Mouse (Mus musculus) stomach, embryonic 16.5 days (tissue): Measurements from ENCODE around the gene Timm29. TPM values are rescaled to one million over a fixed set of nuclear protein-coding genes. Genes with fewer than 3 reads are reported as not detected.

ENCODE experiments used
- ATAC-seq: fragments of 200-750 bp; cut with Nextera tagmentation; 2 replicates; pipeline ENCODE4 v1.8.0; 2017; ENCODE audit warnings: moderate number of reproducible peaks, moderate TSS enrichment; ENCODE audit not compliant: insufficient read depth, low FRiP score
- H3K27ac ChIP-seq: fragments of 300-500 bp; sonication (generic); 2 replicates; pipeline ENCODE4 v1.5.1; 2014; ENCODE audit warnings: low read length
- H3K27me3 ChIP-seq: fragments of 300-500 bp; sonication (generic); 2 replicates; pipeline ENCODE4 v1.6.1; 2014; ENCODE audit warnings: low read length, control low read depth, mixed read lengths; ENCODE audit not compliant: control insufficient read depth, insufficient read depth
- H3K36me3 ChIP-seq: fragments of 300-500 bp; sonication (generic); 2 replicates; pipeline ENCODE4 v1.6.1; 2014; ENCODE audit warnings: low read length; ENCODE audit not compliant: control insufficient read depth, insufficient read depth
- H3K4me1 ChIP-seq: fragments of 300-500 bp; sonication (generic); 2 replicates; pipeline ENCODE4 v1.6.1; 2014; ENCODE audit warnings: low read length, control low read depth, mixed read lengths; ENCODE audit not compliant: control insufficient read depth, insufficient read depth
- H3K4me2 ChIP-seq: fragments of 300-500 bp; sonication (generic); 2 replicates; pipeline ENCODE4 v1.6.1; 2014; ENCODE audit warnings: low read depth, low read length, mixed read lengths
- H3K4me3 ChIP-seq: fragments of 300-500 bp; sonication (generic); replicated peaks from 2 replicates; pipeline ENCODE4 v1.5.1; 2014; ENCODE audit warnings: mild to moderate bottlenecking, low read length
- H3K9ac ChIP-seq: fragments of 300-500 bp; sonication (generic); 2 replicates; pipeline ENCODE4 v1.6.1; 2014; ENCODE audit warnings: low read length
- H3K9me3 ChIP-seq: fragments of 300-500 bp; sonication (generic); replicated peaks from 2 replicates; pipeline ENCODE4 v1.6.1; 2016; ENCODE audit warnings: low read length, control low read depth; ENCODE audit not compliant: control insufficient read depth
- WGBS: fragments of 180-500 bp; shearing (Covaris S2); extraction: QIAGEN DNeasy Blood & Tissue Kit; methylation state at CpG from one replicate; pipeline ENCODE4 v1.1.7; 2014; 5-methylcytosine and 5-hydroxymethylcytosine counted together
- polyA plus RNA-seq: library from polyadenylated mRNA; unstranded; fragments of >200 nt; fragmentation: Nextera tagmentation; extraction: Ambion mirVana; gene quantifications from 2 replicates; pipeline ENCODE4 v1.2.1, GENCODE M21; 2015

Gene Timm29
- polyA plus RNA-seq, 1 experiment from 2014 or later: 22.9 TPM

DNA sequence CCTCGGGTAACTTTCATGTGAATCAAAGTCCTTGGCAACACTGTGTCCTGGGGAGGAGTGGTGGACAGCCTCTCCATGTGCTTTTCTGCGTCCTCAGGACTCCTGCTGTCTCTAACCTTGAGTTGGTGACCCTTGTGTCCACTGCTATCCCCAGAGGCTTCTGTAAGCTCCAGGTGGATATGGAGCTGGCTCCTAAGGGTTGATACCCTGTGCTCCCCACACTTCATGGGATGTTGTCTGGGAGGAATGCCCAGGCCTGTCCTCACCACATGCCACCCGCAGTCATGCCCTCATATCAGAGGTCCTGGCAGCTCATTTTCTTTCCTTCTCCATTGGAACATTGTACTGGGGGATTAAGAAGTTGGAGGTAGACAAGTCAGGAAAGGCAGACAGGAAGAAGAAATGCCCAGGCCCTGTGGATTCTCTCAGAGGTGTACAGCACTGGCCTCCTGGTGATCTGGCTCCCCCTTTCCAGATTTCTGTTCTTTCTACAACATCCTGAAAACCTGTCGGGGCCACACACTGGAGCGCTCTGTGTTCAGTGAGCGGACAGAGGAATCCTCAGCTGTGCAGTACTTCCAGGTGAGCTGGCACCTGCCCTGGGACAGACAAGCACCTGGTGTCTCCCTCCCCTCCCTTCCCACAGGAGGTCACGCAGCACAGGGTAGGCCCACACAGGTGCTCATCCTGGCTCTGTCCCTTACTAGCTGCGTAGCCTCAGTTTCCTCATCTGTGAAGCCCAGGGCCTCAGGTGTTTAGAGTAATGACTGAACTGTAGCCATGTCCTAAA, 18.3 kb upstream of the Timm29 start:
- no peak overlapping the region for H3K9ac ChIP-seq
- no peak overlapping the region for H3K4me2 ChIP-seq
- no peak for ATAC-seq
- no peak overlapping the region for H3K27ac ChIP-seq
- H3K4me1 ChIP-seq: no peaks in the 10 kb centered on the region
- no peak overlapping the region for H3K4me3 ChIP-seq
- 96% methylated on average over 8 of the region's 8 CpGs for WGBS
- 0 out of 2 replicates have a peak, but pooled peaks cover 16% of the 10 kb centered on the region for H3K36me3 ChIP-seq
- H3K9me3 ChIP-seq: no peaks in the 10 kb centered on the region
- H3K27me3 ChIP-seq: no peaks in the 10 kb centered on the region

DNA sequence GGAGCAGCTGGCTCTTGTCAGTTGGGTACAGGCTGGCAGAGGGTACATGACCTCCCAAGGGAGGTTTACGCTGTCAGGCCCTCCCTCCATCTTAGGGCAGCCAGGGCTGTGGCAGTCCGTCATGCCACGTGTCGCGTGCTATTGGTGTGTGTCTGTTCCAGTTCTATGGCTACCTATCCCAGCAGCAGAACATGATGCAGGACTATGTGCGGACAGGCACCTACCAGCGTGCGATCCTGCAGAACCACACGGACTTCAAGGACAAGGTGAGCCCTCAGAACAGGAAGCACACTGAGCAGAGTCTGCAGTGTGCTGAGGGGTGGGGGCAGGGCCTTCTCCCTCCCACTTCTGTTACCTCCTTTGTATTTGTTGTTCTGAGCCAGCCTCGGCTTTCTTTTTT, 17.3 kb upstream of the Timm29 start:
- Histone ChIP-seq H3K4me1 (no peaks in the 10 kb centered on the region), H3K4me3 (no peak overlapping the region), H3K27me3 (no peaks in the 10 kb centered on the region), H3K36me3 (peaks cover 22% of the 10 kb centered on the region; the same call in 1 of the 2 replicates), H3K4me2 (no peak overlapping the region), H3K27ac (no peak overlapping the region), H3K9me3 (no peaks in the 10 kb centered on the region), H3K9ac (no peak overlapping the region)
- no peak for ATAC-seq
- WGBS: 89% methylated on average over 10 of the region's 10 CpGs

- WGBS: 91% methylated on average over 1 of the region's 1 CpGs
- Histone ChIP-seq H3K27ac (no peak overlapping the region), H3K4me3 (no peak overlapping the region), H3K36me3 (peaks cover 26% of the 10 kb centered on the region; the same call in 1 of the 2 replicates), H3K9me3 (no peaks in the 10 kb centered on the region), H3K4me2 (no peak overlapping the region), H3K9ac (no peak overlapping the region), H3K27me3 (no peaks in the 10 kb centered on the region), H3K4me1 (no peaks in the 10 kb centered on the region)
- ATAC-seq: no peak
Observed at GRCm38 (mm10) chr9:21576286-21576685, 16.2 kb upstream of the Timm29 start.

DNA sequence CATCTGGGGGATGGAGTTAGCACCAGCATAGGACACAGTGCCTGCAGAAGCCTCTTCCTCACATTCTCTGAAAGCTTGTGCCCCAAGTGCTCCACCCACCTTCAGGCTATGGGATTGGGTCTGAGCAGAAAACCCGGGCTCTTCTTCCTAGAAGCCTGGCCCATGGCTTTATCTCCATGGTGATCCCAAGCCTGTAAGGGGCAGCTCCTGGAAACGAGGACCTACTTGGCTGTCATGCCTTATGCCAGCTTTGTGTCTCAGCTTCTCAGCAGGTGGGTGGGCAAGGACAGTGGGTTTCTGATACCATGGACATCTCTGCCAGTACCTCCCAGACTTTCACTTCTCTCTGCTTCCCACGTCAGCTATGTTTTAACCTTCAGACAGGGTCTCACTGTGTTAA, 14.3 kb upstream of the Timm29 start:
- no peak overlapping the region for H3K27ac ChIP-seq
- no peaks in the 10 kb centered on the region for H3K9me3 ChIP-seq
- H3K4me3 ChIP-seq: no peak overlapping the region
- H3K36me3 ChIP-seq: peaks cover 29% of the 10 kb centered on the region; the same call in 1 of the 2 replicates
- H3K9ac ChIP-seq: no peak overlapping the region
- no peak overlapping the region for H3K4me2 ChIP-seq
- no peaks in the 10 kb centered on the region for H3K4me1 ChIP-seq
- ATAC-seq: no peak
- 76% methylated on average over 3 of the region's 3 CpGs for WGBS
- no peaks in the 10 kb centered on the region for H3K27me3 ChIP-seq

DNA sequence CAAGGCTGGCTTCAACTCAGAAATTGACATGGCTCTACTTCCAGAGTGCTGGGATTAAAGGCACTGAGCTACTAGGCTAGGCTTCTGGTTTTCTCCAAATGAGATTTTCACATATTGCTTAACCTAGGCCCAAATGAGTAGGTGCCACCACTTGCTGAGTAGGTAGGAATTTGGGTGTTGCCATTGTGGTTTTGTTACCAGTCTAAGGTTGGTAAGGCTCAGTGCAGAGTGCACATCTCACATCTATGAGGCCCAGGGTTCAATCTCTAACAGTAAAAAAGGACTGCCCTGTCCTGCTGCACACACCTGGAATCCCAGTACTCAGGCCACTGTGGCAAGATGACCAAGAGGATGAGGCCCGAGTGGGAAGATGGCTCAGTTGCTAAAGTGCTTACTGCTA, 7.1 kb upstream of the Timm29 start:
- H3K36me3 ChIP-seq: peaks cover 21% of the 10 kb centered on the region
- no peak overlapping the region for H3K4me3 ChIP-seq
- no peak overlapping the region for H3K4me2 ChIP-seq
- H3K9ac ChIP-seq: no peak overlapping the region
- no peaks in the 10 kb centered on the region for H3K4me1 ChIP-seq
- H3K27ac ChIP-seq: no peak overlapping the region
- H3K9me3 ChIP-seq: no peaks in the 10 kb centered on the region
- no peaks in the 10 kb centered on the region for H3K27me3 ChIP-seq
- ATAC-seq: no peak
- WGBS: 88% methylated on average over 1 of the region's 1 CpGs

DNA sequence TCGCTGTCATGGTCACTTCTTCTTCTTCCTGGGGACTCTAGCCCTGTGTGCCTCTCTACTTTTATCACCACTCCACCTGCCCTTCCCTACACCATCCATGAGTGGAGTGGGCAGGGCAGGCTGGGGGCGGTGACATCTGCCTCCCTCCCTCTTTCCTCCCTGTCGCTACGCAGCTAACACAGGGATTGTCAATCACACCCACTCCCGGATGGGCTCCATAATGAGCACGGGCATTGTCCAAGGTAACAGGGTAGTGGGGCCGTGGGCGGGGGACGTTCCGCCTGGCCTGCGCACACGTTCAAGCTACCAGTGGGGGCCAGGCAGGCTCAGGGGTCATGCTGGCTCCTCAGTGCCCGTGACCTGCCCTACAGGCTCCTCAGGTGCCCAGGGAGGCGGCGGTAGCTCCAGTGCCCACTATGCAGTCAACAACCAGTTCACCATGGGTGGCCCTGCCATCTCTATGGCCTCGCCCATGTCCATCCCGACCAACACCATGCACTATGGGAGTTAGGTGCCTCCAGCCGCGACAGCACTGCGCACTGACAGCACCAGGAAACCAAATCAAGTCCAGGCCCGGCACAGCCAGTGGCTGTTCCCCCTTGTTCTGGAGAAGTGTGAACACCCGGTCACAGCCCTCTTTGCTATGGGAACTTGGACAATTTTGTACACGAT, 4.7 kb upstream of the Timm29 start:
- 85% methylated on average over 23 of the region's 23 CpGs for WGBS
- H3K9me3 ChIP-seq: no peaks in the 10 kb centered on the region
- H3K36me3 ChIP-seq: peaks cover 18% of the 10 kb centered on the region
- no peak for ATAC-seq
- H3K4me3 ChIP-seq: no peak overlapping the region
- H3K27me3 ChIP-seq: no peaks in the 10 kb centered on the region
- H3K27ac ChIP-seq: no peak overlapping the region
- H3K9ac ChIP-seq: no peak overlapping the region
- peaks cover 4% of the 10 kb centered on the region; the same call in 1 of the 2 replicates for H3K4me1 ChIP-seq
- H3K4me2 ChIP-seq: no peak overlapping the region

GRCm38 (mm10) chr9:21588350-21588749, 4.2 kb upstream of the Timm29 start:
- Histone ChIP-seq H3K27me3 (no peaks in the 10 kb centered on the region), H3K4me1 (peaks cover 5% of the 10 kb centered on the region; the same call in 1 of the 2 replicates), H3K4me3 (no peak overlapping the region), H3K27ac (no peak overlapping the region), H3K9me3 (no peaks in the 10 kb centered on the region), H3K9ac (no peak overlapping the region), H3K4me2 (no peak overlapping the region), H3K36me3 (peaks cover 15% of the 10 kb centered on the region)
- 88% methylated on average over 8 of the region's 8 CpGs for whole genome bisulfite sequencing
- ATAC-seq: no peak

DNA sequence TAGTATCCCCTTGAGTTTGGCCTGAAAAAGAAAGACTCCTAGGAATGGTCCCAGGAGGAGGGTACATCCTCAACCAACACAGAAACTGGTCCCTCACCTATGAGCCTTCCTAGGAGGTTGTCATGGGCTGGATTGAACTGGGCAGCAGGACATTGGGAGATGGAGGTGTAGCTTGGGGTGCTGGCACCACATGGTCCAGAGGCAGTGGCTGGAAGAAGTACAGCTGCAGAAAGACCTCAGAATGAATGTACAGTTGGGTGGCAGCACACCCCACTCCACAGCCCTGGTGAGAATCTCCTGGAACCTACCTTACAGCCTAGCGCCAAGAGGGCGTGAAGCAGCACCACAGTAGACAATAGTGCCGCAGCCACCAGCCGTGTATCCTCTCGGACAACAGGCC, 3.0 kb upstream of the Timm29 start:
- Histone ChIP-seq H3K27me3 (no peaks in the 10 kb centered on the region), H3K9ac (no peak overlapping the region), H3K4me1 (peaks cover 14% of the 10 kb centered on the region), H3K9me3 (no peaks in the 10 kb centered on the region), H3K4me2 (no peak overlapping the region), H3K4me3 (no peak overlapping the region), H3K27ac (no peak overlapping the region), H3K36me3 (peaks cover 15% of the 10 kb centered on the region)
- ATAC-seq: no peak
- 89% methylated on average over 5 of the region's 5 CpGs for WGBS

DNA sequence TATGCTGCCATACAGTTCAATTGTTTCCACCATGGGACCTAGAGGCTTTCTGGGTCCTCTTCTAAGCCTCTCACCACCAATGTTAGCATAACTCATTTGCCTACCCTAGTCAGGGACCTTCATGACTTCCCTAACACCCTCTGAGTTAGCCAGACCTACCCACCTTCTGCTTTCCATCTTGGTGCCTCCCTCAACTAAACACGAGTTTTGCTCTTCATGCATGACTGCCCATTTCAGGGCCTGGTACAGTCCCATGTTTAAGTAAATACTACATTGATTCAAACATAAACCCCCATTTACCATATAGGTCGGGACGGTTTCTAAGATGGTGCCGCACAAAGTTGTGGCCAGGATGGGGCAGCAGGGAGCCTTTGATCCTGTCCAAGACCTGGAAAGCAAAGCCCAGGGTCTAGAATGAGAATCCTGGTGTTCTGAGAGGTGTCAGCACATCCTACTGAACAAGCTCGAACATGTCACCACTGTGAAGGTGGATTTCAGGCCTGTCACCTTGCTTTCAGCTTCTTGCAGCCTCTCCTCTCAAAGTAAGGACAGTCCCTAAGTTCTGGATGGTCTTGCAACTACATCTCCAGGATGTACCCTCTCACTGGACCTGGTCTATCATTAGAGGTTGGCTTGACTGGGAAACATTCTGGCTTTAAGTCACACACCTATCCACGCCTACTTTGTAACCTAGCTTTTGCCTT, 1.2 kb upstream of the Timm29 start:
- H3K4me1 ChIP-seq: peaks cover 14% of the 10 kb centered on the region
- no peak overlapping the region; the same call in 1 of the 2 replicates for H3K4me3 ChIP-seq
- peaks cover 15% of the 10 kb centered on the region; the same call in 1 of the 2 replicates for H3K36me3 ChIP-seq
- H3K27me3 ChIP-seq: no peaks in the 10 kb centered on the region
- peak overlapping the region; percentile 81; the same call in 1 of the 2 replicates for H3K4me2 ChIP-seq
- no peak for ATAC-seq
- no peak overlapping the region for H3K9ac ChIP-seq
- no peak overlapping the region for H3K27ac ChIP-seq
- no peaks in the 10 kb centered on the region for H3K9me3 ChIP-seq
- WGBS: 80% methylated on average over 6 of the region's 6 CpGs
